ENCODE assay signal across 7 mouse cellular contexts in genomic region chrX:74413377-74413776, GRCm38 (mm10). TPM values are rescaled to one million over a fixed set of nuclear protein-coding genes. Genes with fewer than 3 reads are reported as not detected.
A peak's percentile ranks its signal among the peaks of the same experiment; 100 is the strongest.
DNase-seq lines count a peak whose midpoint lies in the region; ATAC-seq lines count a peak whose summit lies in the region.

No protein-coding gene starts in this region.

- no peak overlapping the region for H3K27ac ChIP-seq in intestine, embryonic 15.5 days

- DNase-seq in adipocyte (ENCODE audit: low spot score): peak; percentile 78
- peak; percentile 68 for DNase-seq in embryo, embryonic 10 days (ENCODE audit: low spot score)
- peak; percentile 54 for DNase-seq in gastrocnemius, postnatal 14 days
- peak; percentile 30 to 81 for DNase-seq in left cerebral cortex, adult 9 months (ENCODE audit: low spot score in 2 of 2)
- DNase-seq in right cerebral cortex, postnatal 14 days: peak; percentile 46

- H3K4me1 ChIP-seq in intestine, embryonic 15.5 days (replicated peaks): no peaks in the 10 kb centered on the region

- no peak overlapping the region for H3K4me2 ChIP-seq in intestine, embryonic 15.5 days (replicated peaks)

- intact Hi-C loops in gastrocnemius, postnatal 14 days (cut with DNase I; ENCODE audit: low total_unique reads): loop anchor here (5.0 to 10.0 kb wide), 2 partner anchors 161 to 299 kb away; partner anchors contain the start of gene Emd

- H3K9ac ChIP-seq in intestine, embryonic 15.5 days: no peak overlapping the region

- no peaks in the 10 kb centered on the region for H3K27me3 ChIP-seq in intestine, embryonic 15.5 days (replicated peaks)

- H3K36me3 ChIP-seq in intestine, embryonic 15.5 days: no peaks in the 10 kb centered on the region

- H3K4me3 ChIP-seq in intestine, embryonic 15.5 days (replicated peaks): no peak overlapping the region

- peak; percentile 82 for ATAC-seq in intestine, embryonic 15.5 days
- ATAC-seq in megakaryocyte-erythroid progenitor cell, adult 5-6 weeks (replicated peaks; ENCODE audit: low FRiP score, low TSS enrichment, poor library complexity, severe bottlenecking): peak; percentile 80

- no peaks in the 10 kb centered on the region for H3K9me3 ChIP-seq in intestine, embryonic 15.5 days

RNA-seq across cellular contexts. Expression of gene G6pdx, which starts 15.6 kb away (rescaled TPM):
- total RNA-seq in gastrocnemius, postnatal 14 days (2021): 1 to 10 TPM; 4.7 to 5.7 TPM
- polyA plus RNA-seq in intestine, embryonic 15.5 days (2015; fragmentation: Nextera tagmentation; extraction: Ambion mirVana): 45.9 and 46.3 TPM in 2 replicates
- total RNA-seq in megakaryocyte-erythroid progenitor cell, adult 5-6 weeks (2014; fragmentation: Nextera tagmentation): 68.0 and 77.7 TPM in 2 replicates
- total RNA-seq in megakaryocyte-erythroid progenitor cell, adult 5-6 weeks (2017): 47.5 and 77.2 TPM in 2 replicates

RNA-seq across cellular contexts. Expression of gene Ikbkg, which starts 20.3 kb away (rescaled TPM):
- total RNA-seq in gastrocnemius, postnatal 14 days (2021): 10 to 100 TPM; 21.9 to 23.5 TPM
- 18.4 and 19.7 TPM in 2 replicates for polyA plus RNA-seq in intestine, embryonic 15.5 days (2015; fragmentation: Nextera tagmentation; extraction: Ambion mirVana)
- total RNA-seq in megakaryocyte-erythroid progenitor cell, adult 5-6 weeks (2014; fragmentation: Nextera tagmentation): 12.6 and 16.4 TPM in 2 replicates
- total RNA-seq in megakaryocyte-erythroid progenitor cell, adult 5-6 weeks (2017): 25.7 and 45.8 TPM in 2 replicates

RNA-seq across cellular contexts. Expression of gene Fam3a, which starts 20.3 kb away (rescaled TPM):
- 10 to 100 TPM; 14.1 to 17.7 TPM for total RNA-seq in gastrocnemius, postnatal 14 days (2021)
- 29.5 and 32.0 TPM in 2 replicates for polyA plus RNA-seq in intestine, embryonic 15.5 days (2015; fragmentation: Nextera tagmentation; extraction: Ambion mirVana)
- total RNA-seq in megakaryocyte-erythroid progenitor cell, adult 5-6 weeks (2014; fragmentation: Nextera tagmentation): 13.1 and 16.5 TPM in 2 replicates
- total RNA-seq in megakaryocyte-erythroid progenitor cell, adult 5-6 weeks (2017): 12.8 and 21.1 TPM in 2 replicates

RNA-seq across cellular contexts. Expression of gene Slc10a3, which starts 40.2 kb away (rescaled TPM):
- total RNA-seq in gastrocnemius, postnatal 14 days (2021): 1 to 10 TPM; 3.9 to 4.1 TPM
- 15.9 and 16.6 TPM in 2 replicates for polyA plus RNA-seq in intestine, embryonic 15.5 days (2015; fragmentation: Nextera tagmentation; extraction: Ambion mirVana)
- total RNA-seq in megakaryocyte-erythroid progenitor cell, adult 5-6 weeks (2014; fragmentation: Nextera tagmentation): 6.7 and 16.4 TPM in 2 replicates
- 11.5 and 11.6 TPM in 2 replicates for total RNA-seq in megakaryocyte-erythroid progenitor cell, adult 5-6 weeks (2017)

RNA-seq across cellular contexts. Expression of gene Ubl4a, which starts 40.4 kb away (rescaled TPM):
- total RNA-seq in gastrocnemius, postnatal 14 days (2021): 10 to 100 TPM; 43.5 to 46.7 TPM
- 65.1 and 66.8 TPM in 2 replicates for polyA plus RNA-seq in intestine, embryonic 15.5 days (2015; fragmentation: Nextera tagmentation; extraction: Ambion mirVana)
- 35.0 and 64.6 TPM in 2 replicates for total RNA-seq in megakaryocyte-erythroid progenitor cell, adult 5-6 weeks (2014; fragmentation: Nextera tagmentation)
- total RNA-seq in megakaryocyte-erythroid progenitor cell, adult 5-6 weeks (2017): 14.1 and 24.5 TPM in 2 replicates

Comparison
In these comparisons a context has a peak if more than half of its experiments do, and no peak if none do; other contexts are left out.
1. RNA of gene G6pdx, which starts 15.6 kb away (total RNA-seq): 47.5 to 77.7 TPM in megakaryocyte-erythroid progenitor cell, adult 5-6 weeks; 4.7 to 5.7 TPM in gastrocnemius, postnatal 14 days; every median in the first group is over 4 times any median in the second.
2. Peak in every context shown above with its lines, with median percentiles within 50 percentile points of each other: DNase-seq.